Mouse (Mus musculus) lung, postnatal 4 days (tissue): ENCODE results near the gene Anks3.
A peak's percentile ranks its signal among the peaks of the same experiment; 100 is the strongest.

Experiments used
- DNase-seq, 2 experiments: peaks; one replicate each; pipeline ENCODE4 v3.0.0; 2021

Anks3 gene

GRCm38 (mm10) chr16:4923996-4924395 lies 40.0 kb downstream of the Anks3 start:
- DNase-seq, result no peak

DNA sequence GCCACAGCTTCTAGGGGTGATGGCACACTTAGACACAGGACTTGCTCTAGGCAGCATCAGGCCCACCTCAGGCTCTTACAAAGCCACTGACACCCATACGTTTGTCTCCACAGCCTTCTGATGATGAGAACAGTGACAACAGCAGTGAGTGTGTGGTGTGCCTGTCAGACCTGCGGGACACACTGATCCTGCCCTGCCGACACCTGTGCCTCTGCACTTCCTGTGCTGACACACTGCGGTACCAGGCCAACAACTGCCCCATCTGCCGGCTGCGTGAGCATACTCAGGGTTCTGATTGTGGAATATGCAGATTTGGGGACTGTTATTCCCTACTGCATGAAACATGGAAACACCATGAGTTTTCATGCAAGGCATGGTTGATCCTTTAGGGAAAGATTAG lies 41.5 kb downstream of the Anks3 start:
- DNase-seq, result no peak

- peak; percentile 41 to 51 for DNase-seq
These were observed 43.4 kb downstream of the Anks3 start for GRCm38 (mm10) chr16:4920556-4920955.

DNA sequence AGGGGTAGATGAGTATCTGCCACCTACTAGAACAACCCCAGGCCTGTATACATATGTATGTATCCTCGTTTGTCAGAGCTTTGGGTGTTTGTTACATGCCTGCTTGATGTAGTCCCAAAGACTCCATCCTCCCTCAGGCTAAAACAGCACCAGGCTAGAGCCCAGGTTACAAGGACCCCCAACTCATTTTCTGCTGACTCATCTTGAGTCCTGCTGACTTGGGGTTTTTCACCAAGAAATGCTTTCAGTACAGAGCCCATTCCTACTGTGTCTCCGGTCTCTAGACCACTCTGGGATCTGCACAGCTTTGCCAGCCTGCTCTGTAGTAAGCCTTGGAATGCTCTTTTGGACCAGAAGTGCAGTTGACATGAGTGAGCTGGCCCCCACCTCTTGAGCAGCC lies 47.4 kb downstream of the Anks3 start:
- DNase-seq, result no peak

- DNase-seq, result no peak
These were observed 48.1 kb downstream of the Anks3 start for GRCm38 (mm10) chr16:4915931-4916330.

GRCm38 (mm10) chr16:4913783-4914735 lies 49.9 kb downstream of the Anks3 start:
- peak; percentile 84 to 93 for DNase-seq

DNA sequence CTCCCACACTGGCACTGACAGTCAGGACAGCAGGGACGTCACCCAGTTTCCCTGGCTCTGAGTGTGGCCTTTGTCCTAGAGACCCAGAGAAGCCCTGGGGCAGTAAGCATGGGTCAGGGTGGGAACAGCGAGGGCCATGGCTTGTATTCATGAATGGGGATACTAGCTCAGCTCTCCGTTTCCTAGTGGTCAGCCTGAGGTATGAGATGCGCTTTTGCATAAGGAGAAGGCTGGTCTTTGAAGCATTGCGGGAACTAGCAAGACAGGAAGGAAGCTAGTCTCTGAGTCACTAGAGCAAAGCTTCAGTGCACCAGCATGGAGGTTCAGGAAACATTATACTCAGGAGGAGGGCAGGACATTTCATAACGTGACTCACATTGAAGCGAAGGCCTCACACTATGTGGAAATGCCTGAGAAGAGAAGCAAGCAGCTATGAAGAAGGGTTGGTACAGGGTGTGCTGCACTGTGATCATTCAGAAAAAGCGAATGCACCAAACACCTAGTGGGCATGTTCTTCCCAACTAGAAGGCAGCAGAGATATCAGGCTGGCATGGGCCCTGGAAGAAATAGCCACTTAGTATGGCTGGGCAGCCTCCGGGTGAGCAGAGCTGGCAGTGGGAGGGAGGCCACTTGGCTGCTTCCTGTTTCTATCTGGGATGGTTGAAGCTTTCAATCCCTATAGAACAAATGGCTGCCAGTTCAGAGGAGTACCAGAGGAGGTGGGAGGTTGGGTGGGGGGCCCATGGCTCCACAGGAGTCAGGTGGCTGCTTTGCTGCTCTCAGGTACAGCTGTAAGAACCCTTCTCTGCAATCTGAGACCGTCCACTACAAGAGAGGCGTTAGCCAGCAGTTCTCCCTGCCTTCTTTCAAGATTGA lies 50.9 kb downstream of the Anks3 start:
- DNase-seq, result peak in 1 of 2 experiments; percentile 52

DNA sequence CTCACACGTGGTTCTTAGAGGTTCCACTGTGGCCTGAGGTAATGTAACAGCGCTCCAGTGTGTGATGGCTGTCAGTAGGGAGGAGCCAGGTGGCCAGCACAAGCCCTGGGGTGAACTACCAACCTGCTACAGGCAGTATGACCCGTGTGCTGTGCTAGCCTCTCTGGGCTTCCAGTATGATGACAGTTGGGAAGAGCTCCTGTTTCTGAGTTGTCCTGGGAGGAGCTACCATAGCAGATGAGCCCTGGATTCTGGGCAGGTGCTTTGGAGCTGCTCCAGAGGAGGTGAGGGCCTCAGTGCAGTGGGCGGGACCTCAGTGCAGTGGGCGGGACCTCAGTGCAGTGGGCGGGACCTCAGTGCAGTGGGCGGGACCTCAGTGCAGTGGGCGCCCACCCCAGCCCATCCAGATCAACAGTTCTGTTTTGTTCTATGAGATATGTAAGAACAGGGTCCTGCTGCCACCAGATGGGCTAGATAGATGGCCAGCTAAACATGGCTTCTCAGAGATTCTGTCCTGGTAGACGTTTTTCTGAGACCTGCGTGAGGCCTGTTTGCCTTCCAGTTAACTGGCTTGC lies 51.8 kb downstream of the Anks3 start:
- no peak for DNase-seq

- no peak for DNase-seq
These were observed 53.2 kb downstream of the Anks3 start for GRCm38 (mm10) chr16:4910758-4911157.

DNA sequence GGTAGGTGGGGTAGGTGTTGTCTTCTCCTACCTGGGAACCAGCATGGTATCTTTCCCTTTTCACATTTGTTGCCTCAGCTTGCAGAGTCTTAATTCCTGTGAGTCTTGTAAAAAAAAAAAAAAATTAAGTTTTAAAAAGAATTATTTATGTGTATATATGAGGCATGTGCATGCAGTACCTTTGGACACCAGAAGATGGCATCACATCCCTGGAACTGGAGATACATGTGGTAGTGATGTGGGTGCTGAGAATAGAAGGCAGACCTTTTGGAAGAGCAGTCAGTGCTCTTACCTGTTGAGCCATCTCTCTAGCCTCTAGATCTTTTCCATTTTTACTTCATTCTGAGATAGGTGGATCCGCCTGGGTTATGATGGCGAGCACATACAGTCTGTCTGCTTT lies 54.3 kb downstream of the Anks3 start:
- no peak for DNase-seq

DNA sequence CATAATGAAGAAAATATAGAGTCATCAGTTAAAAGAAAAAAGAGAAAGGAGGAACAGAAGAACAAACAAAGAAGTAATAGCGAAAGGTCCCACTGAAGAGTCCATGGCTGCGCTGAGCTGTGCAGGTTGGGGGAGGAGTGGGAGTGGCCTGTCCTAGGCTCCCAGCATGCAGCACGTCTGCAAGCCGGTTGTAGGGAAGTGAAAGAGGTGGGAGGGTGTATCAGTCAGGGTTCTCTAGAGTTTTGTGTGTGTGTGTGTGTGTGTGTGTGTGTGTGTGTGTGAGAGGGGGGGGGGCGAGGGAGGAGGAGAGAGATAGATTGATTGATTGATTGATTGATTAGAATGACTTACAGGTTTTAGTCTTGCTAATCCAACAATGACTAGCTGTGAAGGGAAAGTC lies 56.0 kb downstream of the Anks3 start:
- DNase-seq, result peak in 1 of 2 experiments; percentile 52

GRCm38 (mm10) chr16:4907386-4907785 lies 56.6 kb downstream of the Anks3 start:
- DNase-seq, result no peak

GRCm38 (mm10) chr16:4906559-4906958 lies 57.4 kb downstream of the Anks3 start:
- DNase-seq, result no peak

GRCm38 (mm10) chr16:4905591-4905990 lies 58.4 kb downstream of the Anks3 start:
- DNase-seq, result no peak

- no peak for DNase-seq
These were observed 59.1 kb downstream of the Anks3 start for GRCm38 (mm10) chr16:4904878-4905277.

DNA sequence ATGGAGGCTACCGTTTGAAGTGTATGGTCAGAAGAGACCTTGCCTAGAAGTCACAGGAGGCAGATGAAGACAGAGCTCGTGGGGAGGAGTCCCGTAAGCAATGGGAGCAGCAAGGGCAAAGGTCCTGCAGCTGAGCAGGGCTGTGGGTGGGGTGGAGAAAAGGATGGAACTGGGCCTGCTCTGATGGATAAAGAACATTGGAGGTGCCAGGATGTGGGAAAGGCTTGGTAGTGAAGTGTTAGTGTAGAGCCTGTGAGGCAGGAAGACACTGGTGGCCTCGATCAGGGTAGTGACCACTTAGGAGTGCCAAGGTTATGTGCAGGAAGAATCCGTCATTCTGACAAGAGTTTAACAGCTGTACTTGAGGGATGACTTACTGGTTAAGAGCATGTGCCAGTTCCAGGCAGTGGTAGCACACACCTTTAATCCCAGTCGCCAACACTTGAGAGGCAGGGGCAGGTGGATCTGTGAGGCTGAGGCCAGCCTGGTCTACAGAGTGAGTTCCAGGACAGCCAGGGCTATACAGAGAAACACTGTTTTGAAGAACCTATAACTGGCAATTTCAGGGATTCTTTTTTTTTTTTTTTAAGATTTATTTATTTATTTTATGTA lies 60.4 kb downstream of the Anks3 start:
- no peak for DNase-seq

DNA sequence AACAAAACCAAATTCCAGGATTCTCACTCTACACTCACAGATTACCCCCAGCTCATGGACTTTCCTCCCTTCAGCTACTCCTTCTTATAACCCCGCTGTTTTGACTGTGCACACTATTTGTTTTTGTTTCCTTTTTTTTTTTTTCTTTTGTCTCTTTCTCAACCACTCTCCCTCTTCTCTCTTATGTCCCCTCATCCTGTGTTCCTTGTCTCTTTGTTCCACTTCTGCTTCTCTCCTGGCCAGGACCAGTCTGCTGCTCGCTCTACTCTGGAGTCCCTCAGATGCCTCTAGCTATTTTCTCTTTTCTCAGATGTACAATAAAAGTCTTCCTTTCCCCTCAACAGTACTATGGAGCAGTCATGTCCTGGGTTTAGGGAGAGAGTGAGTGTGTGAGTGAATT lies 61.6 kb downstream of the Anks3 start:
- no peak for DNase-seq

GRCm38 (mm10) chr16:4901167-4901566 lies 62.8 kb downstream of the Anks3 start:
- no peak for DNase-seq

- no peak for DNase-seq
These were observed 64.3 kb downstream of the Anks3 start for GRCm38 (mm10) chr16:4899711-4900110.

DNA sequence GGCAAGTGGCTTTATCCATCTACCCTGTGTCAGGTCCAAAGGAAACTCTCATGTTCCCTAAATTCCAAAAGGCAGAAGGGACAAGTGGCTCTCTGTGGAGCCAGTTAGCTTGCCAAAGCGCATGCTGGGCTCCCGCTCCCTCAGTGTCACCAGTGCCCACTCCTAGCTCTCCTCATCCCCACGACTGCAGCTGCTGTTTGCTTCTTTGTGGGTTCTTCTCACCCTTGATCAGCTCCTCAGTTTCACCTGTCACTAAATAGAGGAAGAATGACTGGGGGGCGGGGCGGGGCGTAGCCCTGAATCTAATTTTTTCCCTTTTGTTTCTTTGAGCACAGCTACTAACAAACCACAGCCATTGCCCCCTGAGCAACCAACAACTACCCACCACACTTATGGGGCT lies 65.1 kb downstream of the Anks3 start:
- DNase-seq, result no peak

GRCm38 (mm10) chr16:4897146-4897730 lies 66.8 kb downstream of the Anks3 start:
- no peak for DNase-seq

DNA sequence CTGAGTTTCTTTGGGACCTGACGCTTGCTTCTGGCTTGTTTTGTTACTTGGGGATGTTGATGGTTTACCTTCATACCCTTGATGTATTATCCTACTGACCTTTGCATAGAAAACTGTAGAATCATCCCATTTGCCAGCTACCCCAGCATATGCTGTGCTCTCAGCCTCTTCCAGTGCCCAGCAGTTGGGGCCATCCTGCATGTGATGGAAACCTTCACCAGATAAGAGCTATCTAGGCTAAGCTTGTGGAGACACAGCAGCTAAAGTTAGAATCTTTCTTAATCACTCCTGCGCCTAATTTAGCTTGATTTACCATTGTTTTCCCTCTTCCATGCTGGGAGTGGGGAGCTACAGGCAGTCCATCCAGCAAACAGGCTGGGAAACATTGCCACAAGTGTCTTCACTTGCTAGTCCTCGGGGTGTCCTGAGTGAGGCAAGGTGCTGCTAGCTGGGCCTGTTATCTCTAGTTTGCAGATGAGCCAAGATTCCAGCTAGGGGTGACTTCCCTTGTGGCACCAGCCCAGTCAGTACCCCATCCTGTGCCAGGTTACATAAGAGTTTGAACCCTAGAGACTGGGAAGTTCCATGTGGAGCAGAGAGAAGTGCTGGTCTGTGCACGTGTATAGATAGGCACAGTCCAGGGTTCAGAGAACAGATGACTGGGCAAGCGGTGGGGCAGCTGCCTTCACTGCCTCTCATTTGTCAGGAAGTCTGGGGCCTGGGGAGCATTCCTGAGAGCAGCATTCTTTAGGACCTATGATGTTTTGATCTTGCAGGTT lies 67.6 kb downstream of the Anks3 start:
- no peak for DNase-seq
